Mouse (Mus musculus) testis, adult 2 months (tissue): ENCODE results near the gene Tmem181a. TPM values are rescaled to one million over a fixed set of nuclear protein-coding genes. Genes with fewer than 3 reads are reported as not detected.
"Not testable (repeated sequence)": the region's sequence is repeated elsewhere in the genome, so short reads cannot be mapped to it uniquely, and the experiment has no call there.

Experiments
- H3K27ac ChIP-seq: fragments of 200-500 bp; 2 replicates; pipeline ENCODE4 v1.5.1; 2012; ENCODE audit warnings: low read depth, low read length; ENCODE audit not compliant: control insufficient read depth, insufficient read depth
- H3K27me3 ChIP-seq: fragments of 200-500 bp; 2 replicates; pipeline ENCODE4 v1.6.1; 2012; ENCODE audit warnings: mild to moderate bottlenecking, low read length, moderate library complexity; ENCODE audit not compliant: control insufficient read depth, insufficient read depth
- H3K36me3 ChIP-seq: fragments of 200-500 bp; 2 replicates; pipeline ENCODE4 v1.6.1; 2012; ENCODE audit warnings: mild to moderate bottlenecking, low read length; ENCODE audit not compliant: control insufficient read depth, insufficient read depth
- H3K4me1 ChIP-seq: fragments of 200-500 bp; 2 replicates; pipeline ENCODE4 v1.6.1; 2012; ENCODE audit warnings: low read length; ENCODE audit not compliant: control insufficient read depth, insufficient read depth
- H3K4me3 ChIP-seq: fragments of 200-500 bp; 2 replicates; pipeline ENCODE4 v1.5.1; 2012; ENCODE audit warnings: low read depth, mild to moderate bottlenecking, low read length, moderate library complexity, mixed read lengths; ENCODE audit not compliant: control insufficient read depth
- polyA plus RNA-seq: library from polyadenylated mRNA; depleted of rRNA; stranded (reverse); fragments of >200 nt; gene quantifications from 2 replicates; pipeline ENCODE4 v1.2.3, GENCODE M21; 2012; rRNA removed

Gene Tmem181a
- polyA plus RNA-seq, 1 experiment = 9.9 TPM

GRCm38 (mm10) chr17:6342606-6343294 lies 86.1 kb downstream of the Tmem181a start:
- H3K27me3 ChIP-seq, H3K36me3 ChIP-seq, H3K4me3 ChIP-seq, H3K4me1 ChIP-seq, H3K27ac ChIP-seq: not testable (repeated sequence)

- not testable (repeated sequence) for H3K27ac ChIP-seq
These were observed 98.6 kb downstream of the Tmem181a start for GRCm38 (mm10) chr17:6355256-6355655.

More at GRCm38 (mm10) chr17:6355256-6355655, 98.6 kb downstream of the Tmem181a start:
- not testable (repeated sequence) for H3K27me3 ChIP-seq, H3K36me3 ChIP-seq, H3K4me3 ChIP-seq, H3K4me1 ChIP-seq

Other genes starting within 250 kb of the Tmem181a start
- gene Serac1, start 177.1 kb upstream of the Tmem181a start, polyA plus RNA-seq = 7.9 and 8.6 TPM in 2 replicates
- gene Gtf2h5, start 177.1 kb upstream of the Tmem181a start, polyA plus RNA-seq = 12.0 and 13.5 TPM in 2 replicates
- gene Tulp4, start 150.4 kb upstream of the Tmem181a start, polyA plus RNA-seq = 179 and 200 TPM in 2 replicates
- 86.4 and 98.4 TPM in 2 replicates for gene Dynlt1a, start 60.6 kb downstream of the Tmem181a start, polyA plus RNA-seq
- gene Dynlt1b, start 173.3 kb downstream of the Tmem181a start, polyA plus RNA-seq = 1,644 and 1,736 TPM in 2 replicates